Mouse (Mus musculus): ENCODE measurements at regions not wholly inside any gene's neighbourhood (a gene's known extent, or its start where the extent isn't known, plus 50 kb on each side); places are given as distances from the start of the nearest gene placed in this dataset.
A peak's percentile ranks its signal among the peaks of the same experiment; 100 is the strongest.

DNA sequence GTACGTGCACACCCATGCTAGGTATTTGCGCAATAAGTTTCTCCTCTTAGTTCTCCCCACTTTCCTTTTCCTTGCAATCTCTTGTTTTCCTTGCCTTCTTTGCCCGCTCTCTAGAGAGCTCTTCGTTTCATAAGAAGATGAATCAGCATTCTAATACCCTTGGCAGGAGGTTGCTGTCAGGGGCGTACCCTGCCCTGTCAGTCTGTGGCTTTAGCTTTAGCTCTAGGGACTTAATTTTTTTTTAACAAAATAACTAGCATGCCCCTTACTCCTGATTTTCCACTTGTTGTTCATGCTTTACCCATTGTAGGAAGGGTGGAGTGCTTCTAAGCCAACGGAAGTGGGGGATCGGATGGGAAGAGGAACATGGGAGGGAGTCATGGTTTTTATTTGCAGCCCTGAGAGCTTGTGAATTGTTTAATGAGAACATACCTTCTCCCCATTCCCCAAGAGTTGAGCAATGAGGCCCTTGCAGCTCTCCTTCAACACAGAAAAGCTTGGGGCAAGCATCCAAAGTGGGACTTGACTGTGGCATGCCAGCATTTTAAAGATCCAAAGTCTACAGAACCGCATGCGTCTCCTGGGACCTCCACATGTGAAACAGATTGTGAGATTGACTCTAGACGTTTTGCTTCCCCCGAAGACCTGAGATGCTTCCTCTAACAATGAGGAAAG, 221.0 kb upstream of the Usp24 start:
- no peak for DNase-seq (ENCODE audit: low read depth)
- TF ChIP-seq POLR2A (IDR thresholded peaks at IDR 0.05; ENCODE audit: borderline replicate concordance, extremely low read depth, insufficient read depth, insufficient read length, poor library complexity, severe bottlenecking) (no peak), CTCF (IDR thresholded peaks at IDR 0.05; ENCODE audit: borderline replicate concordance, extremely low read depth, insufficient read depth, insufficient read length) (no peak)

DNA sequence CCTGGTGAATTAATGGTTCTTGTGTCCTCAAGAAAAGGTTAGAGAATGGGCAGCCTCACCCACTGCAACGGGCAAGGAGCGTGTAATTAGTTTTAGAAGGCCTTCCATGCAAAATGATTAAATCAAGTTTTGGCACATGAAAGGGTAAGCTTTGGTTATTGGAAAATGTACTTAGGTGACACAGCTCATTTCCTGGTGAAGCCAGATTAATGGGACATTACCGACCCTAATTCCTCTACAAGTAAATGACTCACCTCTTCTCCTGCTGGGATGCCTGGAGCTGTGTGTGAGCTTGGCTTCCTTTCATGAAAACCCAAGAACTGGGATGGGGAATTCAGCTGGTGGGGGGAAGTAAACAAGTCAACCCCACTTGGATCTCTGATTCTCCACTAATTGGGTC, 219.9 kb upstream of the Usp24 start:
- TF ChIP-seq POLR2A (IDR thresholded peaks at IDR 0.05; ENCODE audit: borderline replicate concordance, extremely low read depth, insufficient read depth, insufficient read length, poor library complexity, severe bottlenecking), result no peak
- DNase-seq (ENCODE audit: low read depth), result peak; percentile 40

DNA sequence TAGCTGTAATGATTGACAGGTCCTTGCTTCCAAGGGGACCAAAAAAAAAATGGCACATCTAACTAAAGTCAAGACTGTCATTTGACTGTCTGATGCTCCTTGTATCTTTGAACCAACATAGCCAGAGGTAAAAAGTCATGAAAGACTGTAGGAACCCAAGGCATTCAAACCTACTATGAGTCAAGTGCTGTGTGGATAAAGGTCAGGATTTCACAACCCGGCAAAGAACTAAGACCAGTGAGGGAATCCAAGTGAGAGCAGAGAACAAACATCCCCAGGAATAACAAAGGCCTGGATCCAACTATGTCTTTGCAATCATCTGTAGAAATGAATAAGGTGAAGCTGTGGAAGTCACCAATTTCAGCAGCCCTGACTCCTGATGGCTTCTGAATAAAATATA, 218.2 kb upstream of the Usp24 start:
- DNase-seq (ENCODE audit: low read depth), result no peak
- TF ChIP-seq CTCF (IDR thresholded peaks at IDR 0.05; ENCODE audit: borderline replicate concordance, extremely low read depth, insufficient read depth, insufficient read length) (no peak), POLR2A (IDR thresholded peaks at IDR 0.05; ENCODE audit: borderline replicate concordance, extremely low read depth, insufficient read depth, insufficient read length, poor library complexity, severe bottlenecking) (no peak)

DNA sequence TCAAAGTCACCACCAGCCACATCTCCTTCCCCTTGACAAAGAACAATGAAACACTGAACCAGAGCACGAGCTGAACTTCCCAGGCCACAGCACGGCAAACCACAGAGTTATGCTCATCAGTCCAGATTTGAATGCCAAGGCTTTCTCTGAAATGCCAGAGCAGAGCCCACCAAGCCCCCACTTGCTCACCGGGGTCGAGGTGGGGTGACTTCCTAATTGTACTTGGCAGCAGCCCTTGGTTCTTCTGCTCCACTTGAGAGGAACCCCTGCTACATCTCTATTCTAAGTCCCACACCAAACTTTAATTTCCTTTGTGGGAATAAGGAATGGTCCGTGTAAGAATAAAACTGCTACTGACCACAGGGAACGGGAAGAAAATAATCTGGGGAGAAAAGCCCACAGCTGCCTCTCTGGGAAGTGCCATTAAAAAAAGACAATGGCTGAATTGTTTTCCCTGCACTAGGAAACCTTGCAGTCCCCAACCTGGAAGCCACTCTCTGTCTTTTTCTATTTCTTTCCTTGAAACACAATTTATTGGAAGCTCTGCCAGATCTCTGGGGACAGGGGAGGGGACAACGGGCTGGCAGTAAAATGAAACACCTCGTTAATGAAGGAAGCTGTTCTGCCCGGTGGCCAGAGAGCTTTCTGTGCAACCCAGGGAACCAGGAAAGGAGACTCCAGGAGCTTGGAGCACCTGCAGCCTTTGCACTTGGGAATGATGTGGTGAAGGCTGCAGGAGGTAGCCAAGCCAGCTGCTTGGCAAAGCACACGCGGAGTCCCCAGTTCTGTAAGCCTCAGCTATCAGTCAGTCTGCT, 215.6 kb upstream of the Usp24 start:
- TF ChIP-seq CTCF (IDR thresholded peaks at IDR 0.05; ENCODE audit: borderline replicate concordance, extremely low read depth, insufficient read depth, insufficient read length) (no peak), POLR2A (IDR thresholded peaks at IDR 0.05; ENCODE audit: borderline replicate concordance, extremely low read depth, insufficient read depth, insufficient read length, poor library complexity, severe bottlenecking) (no peak)
- peak; percentile 69 for DNase-seq (ENCODE audit: low read depth)

DNA sequence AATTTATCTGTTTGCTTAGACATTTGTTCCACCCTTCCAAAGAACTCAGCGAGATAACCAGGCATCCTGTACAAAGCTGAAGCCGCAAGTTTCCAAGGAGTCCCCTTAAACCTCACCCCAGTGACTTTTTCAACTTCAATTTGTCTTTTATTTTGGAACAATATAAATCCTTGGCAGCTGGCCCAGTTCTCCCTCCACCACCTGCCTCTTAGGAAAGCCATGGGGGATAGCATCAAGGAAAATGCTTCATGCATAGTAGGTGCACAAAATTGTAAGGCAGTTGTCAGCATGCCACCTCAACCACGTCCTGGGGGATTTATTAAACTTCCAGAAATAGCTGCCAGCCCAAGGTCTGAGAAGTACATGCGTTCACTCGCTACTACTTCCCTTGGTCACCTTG, 214.1 kb upstream of the Usp24 start:
- DNase-seq (ENCODE audit: low read depth), result peak; percentile 53
- TF ChIP-seq CTCF (IDR thresholded peaks at IDR 0.05; ENCODE audit: borderline replicate concordance, extremely low read depth, insufficient read depth, insufficient read length) (no peak), POLR2A (IDR thresholded peaks at IDR 0.05; ENCODE audit: borderline replicate concordance, extremely low read depth, insufficient read depth, insufficient read length, poor library complexity, severe bottlenecking) (no peak)

DNA sequence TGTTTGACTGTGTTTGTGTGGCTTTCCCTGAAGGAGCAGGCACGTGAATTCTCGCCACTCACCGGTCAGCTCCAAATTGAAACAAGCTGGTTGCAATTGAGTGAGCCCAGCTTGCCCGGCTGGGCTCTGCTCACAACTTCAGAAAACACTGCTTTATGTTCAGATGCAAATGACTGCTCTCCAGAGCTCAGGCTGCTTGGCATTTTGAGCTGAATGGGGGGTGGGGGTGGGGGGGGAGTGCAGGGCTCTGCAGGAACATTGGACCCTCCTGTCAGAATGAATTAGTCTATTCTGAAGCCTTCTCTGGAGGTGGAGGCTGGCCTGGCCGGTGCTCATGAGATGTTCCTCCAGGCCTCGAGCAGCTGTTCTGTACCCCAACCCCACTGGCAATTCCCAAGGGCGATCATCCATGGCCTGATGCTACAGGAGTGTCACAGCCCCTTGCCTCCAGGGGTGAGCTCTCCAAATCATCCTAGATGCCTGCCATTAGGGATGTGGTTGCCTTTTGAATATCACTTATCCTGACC, 213.5 kb upstream of the Usp24 start:
- TF ChIP-seq POLR2A (IDR thresholded peaks at IDR 0.05; ENCODE audit: borderline replicate concordance, extremely low read depth, insufficient read depth, insufficient read length, poor library complexity, severe bottlenecking) (no peak), CTCF (IDR thresholded peaks at IDR 0.05; ENCODE audit: borderline replicate concordance, extremely low read depth, insufficient read depth, insufficient read length) (no peak)
- peak; percentile 92 for DNase-seq (ENCODE audit: low read depth)

DNA sequence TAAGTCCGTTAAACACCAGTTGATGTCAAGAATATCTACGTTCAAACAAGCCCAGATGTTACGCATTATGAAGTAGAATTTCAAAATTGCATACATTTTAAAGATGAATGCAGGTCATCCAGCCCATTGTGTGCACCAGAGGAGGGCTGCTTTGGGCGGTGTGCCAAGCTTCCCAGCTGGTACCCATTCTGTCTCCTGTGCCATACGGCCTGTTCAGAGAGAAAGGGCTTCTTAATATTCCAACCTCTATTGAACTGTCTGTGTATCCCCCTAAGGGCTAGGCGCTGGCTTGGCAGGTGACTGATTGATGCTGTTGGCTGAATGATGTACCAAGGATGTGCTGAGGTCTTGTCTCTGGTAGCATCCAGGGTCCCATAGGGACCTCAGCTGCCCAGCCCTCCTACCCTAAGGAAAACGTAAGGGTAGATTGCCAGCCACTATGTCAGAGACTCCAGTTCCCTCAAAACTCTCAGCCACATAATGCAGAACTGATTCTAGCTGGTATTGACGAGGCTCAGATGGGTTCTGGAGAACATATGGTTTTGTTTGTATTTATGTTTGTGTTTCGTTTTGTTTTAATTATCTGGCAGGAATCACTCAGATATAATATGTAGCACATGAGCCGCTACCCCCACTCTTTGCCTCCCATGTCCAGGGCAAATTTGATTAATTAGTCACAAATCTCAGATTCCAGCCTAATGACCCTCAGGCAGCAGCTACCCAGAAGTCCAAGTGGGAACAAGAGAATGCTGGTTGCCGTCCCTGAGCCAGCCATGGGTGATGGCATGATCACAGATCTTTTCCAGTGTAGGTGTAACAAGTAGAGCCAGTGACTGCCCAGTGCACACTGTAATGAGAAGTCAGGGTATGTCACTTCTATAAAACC, 212.0 kb upstream of the Usp24 start:
- TF ChIP-seq POLR2A (IDR thresholded peaks at IDR 0.05; ENCODE audit: borderline replicate concordance, extremely low read depth, insufficient read depth, insufficient read length, poor library complexity, severe bottlenecking) (no peak), CTCF (IDR thresholded peaks at IDR 0.05; ENCODE audit: borderline replicate concordance, extremely low read depth, insufficient read depth, insufficient read length) (no peak)
- DNase-seq (ENCODE audit: low read depth), result peak; percentile 89

DNA sequence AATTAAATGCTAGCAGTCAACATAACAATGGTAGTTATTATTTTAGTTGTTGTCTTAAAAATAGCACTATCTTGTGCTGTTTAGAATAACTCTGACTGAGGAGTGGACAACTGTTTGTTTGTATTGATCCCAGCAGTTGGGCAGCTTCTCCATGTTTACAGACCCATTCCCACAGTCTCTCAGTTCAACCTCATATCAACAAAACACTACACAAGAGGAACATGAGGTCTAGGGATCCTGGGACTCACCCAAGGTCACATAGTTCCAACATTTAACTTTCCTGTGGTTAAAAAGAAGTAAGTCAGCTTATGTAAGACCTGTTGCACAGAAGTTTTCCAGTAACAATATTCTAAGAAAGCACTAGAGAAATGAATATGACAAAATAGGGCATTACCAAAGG, 203.0 kb upstream of the Usp24 start:
- no peak for DNase-seq (ENCODE audit: low read depth)
- TF ChIP-seq CTCF (IDR thresholded peaks at IDR 0.05; ENCODE audit: borderline replicate concordance, extremely low read depth, insufficient read depth, insufficient read length), result no peak
- no peak for TF ChIP-seq POLR2A (IDR thresholded peaks at IDR 0.05; ENCODE audit: borderline replicate concordance, extremely low read depth, insufficient read depth, insufficient read length, poor library complexity, severe bottlenecking)

DNA sequence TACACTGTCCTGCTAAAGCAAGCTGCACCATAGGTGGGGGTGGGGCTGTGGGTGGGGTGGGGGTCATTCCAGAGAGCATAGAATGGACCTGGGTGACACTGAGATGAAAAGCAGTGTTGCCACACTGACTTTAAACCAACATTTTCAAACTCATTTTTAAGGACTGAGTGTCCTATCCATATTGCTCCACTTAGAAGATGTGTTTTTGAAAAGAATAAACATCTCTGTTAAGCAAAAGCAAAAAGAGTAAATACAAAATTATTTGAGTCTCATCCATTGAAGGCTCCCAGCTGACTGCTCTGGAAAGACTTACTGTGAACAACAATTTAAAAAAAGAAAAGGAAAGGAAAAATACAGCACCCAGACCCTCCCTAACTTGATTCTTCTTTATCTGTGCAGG, 202.3 kb upstream of the Usp24 start:
- TF ChIP-seq POLR2A (IDR thresholded peaks at IDR 0.05; ENCODE audit: borderline replicate concordance, extremely low read depth, insufficient read depth, insufficient read length, poor library complexity, severe bottlenecking), result no peak
- TF ChIP-seq CTCF (IDR thresholded peaks at IDR 0.05; ENCODE audit: borderline replicate concordance, extremely low read depth, insufficient read depth, insufficient read length), result no peak
- DNase-seq (ENCODE audit: low read depth), result no peak

DNA sequence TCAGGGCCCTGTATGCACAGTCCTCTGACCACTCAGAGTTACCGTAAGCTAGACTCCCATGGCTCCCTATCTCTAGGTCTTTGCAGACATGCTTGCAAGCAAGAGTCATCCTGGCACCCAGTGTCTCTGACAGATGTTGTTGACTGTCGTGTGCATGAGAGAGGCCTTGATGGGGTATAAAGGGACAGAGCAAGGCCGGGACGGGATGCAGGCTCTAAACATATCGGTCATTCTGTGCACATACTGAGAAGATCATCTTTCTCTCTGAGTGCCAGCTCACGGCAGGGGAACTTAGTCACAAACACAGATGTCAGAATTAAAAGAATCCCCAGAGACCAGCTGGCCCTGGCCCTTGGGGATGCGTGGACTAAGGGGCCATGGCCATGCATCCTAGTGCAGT, 199.4 kb upstream of the Usp24 start:
- DNase-seq (ENCODE audit: low read depth), result no peak
- no peak for TF ChIP-seq CTCF (IDR thresholded peaks at IDR 0.05; ENCODE audit: borderline replicate concordance, extremely low read depth, insufficient read depth, insufficient read length)
- TF ChIP-seq POLR2A (IDR thresholded peaks at IDR 0.05; ENCODE audit: borderline replicate concordance, extremely low read depth, insufficient read depth, insufficient read length, poor library complexity, severe bottlenecking), result no peak

DNA sequence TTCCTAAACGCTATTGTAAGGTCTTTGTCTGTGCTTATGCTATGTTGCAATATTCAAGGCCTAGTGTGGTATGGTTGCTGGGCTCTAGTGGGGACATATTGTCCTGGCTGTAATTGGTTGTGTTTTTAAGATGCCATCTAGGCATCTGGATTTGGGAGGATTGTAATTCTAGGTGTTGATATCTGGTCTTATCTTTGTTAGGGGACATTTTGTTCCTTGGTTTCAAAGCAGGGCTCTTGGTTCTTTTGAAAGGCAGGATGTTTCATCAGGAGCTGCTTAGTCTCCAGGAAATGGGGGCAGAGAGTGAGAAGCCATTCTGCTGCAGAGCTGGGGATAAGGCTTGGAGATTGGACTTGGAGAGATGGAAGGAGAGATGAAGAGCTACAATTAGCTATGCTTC, 194.7 kb upstream of the Usp24 start:
- DNase-seq (ENCODE audit: low read depth), result no peak
- TF ChIP-seq CTCF (IDR thresholded peaks at IDR 0.05; ENCODE audit: borderline replicate concordance, extremely low read depth, insufficient read depth, insufficient read length) (no peak), POLR2A (IDR thresholded peaks at IDR 0.05; ENCODE audit: borderline replicate concordance, extremely low read depth, insufficient read depth, insufficient read length, poor library complexity, severe bottlenecking) (no peak)
